1 mouse cellular context compared by ENCODE assay signal in the genomic region with DNA sequence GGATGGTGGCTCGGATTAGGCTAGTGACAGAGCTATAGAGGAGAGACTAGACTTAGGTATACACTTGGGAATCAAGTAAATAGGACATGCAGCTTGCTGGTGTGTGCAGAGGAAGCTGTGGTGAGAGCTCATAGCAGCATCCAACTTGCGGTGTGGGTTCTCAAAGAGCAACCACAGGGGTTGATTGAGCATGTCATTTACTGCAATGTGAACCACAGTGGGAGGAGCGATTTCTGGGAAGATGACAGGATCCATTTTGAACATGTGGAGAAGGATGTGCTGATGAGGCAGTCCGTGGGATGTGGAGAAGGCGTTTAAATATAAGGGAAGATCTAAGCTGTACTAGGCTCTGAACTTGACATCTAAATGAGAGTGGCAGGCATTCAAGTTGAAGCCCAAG.
TF ChIP-seq lines count a peak whose summit lies in the region.

No protein-coding gene starts in this region.

TF ChIP-seq in CH12.LX, 34 proteins besides CTCF, POLR2A, EP300 and RAD21 (continued from another document):
- TF ChIP-seq SIN3A (IDR thresholded peaks at IDR 0.05; ENCODE audit: low read length) (no peak), TBP (conservative IDR thresholded peaks at IDR 0.05; ENCODE audit: low read depth, low read length) (no peak), MEF2A (IDR thresholded peaks at IDR 0.05; ENCODE audit: borderline replicate concordance, low read depth, low read length) (no peak), MAX (IDR thresholded peaks at IDR 0.05; ENCODE audit: low read length) (no peak), CHD2 (IDR thresholded peaks at IDR 0.05; ENCODE audit: low read length) (no peak), NELFE (IDR thresholded peaks at IDR 0.05; ENCODE audit: low read depth, low read length) (no peak), SMC3 (IDR thresholded peaks at IDR 0.05; ENCODE audit: low read depth, low read length) (no peak), KAT2A (IDR thresholded peaks at IDR 0.05; ENCODE audit: insufficient replicate concordance, low read length) (no peak)
